Mouse (Mus musculus) midbrain, embryonic 13.5 days (tissue): ENCODE results near the gene Mpped2. TPM values are rescaled to one million over a fixed set of nuclear protein-coding genes. Genes with fewer than 3 reads are reported as not detected.

Experiments
- ATAC-seq: fragments of 200-750 bp; cut with Nextera tagmentation; 2 replicates; pipeline ENCODE4 v1.8.0; 2017; ENCODE audit warnings: mild to moderate bottlenecking, moderate TSS enrichment, moderate library complexity
- H3K27ac ChIP-seq: fragments of 300-500 bp; sonication (generic); 2 replicates; pipeline ENCODE4 v1.5.1; 2015; ENCODE audit warnings: inconsistent platforms, mild to moderate bottlenecking, moderate library complexity
- H3K27me3 ChIP-seq: fragments of 300-500 bp; sonication (generic); 2 replicates; pipeline ENCODE4 v1.6.1; 2015; ENCODE audit warnings: mild to moderate bottlenecking, inconsistent platforms
- H3K36me3 ChIP-seq: fragments of 300-500 bp; sonication (generic); 2 replicates; pipeline ENCODE4 v1.6.1; 2015; ENCODE audit warnings: mild to moderate bottlenecking, inconsistent platforms
- H3K4me1 ChIP-seq: fragments of 300-500 bp; sonication (generic); replicated peaks from 2 replicates; pipeline ENCODE4 v1.6.1; 2015; ENCODE audit warnings: inconsistent platforms
- H3K4me2 ChIP-seq: fragments of 300-500 bp; sonication (generic); replicated peaks from 2 replicates; pipeline ENCODE4 v1.6.1; 2015; ENCODE audit warnings: moderate library complexity, mild to moderate bottlenecking, inconsistent platforms
- H3K4me3 ChIP-seq: fragments of 300-500 bp; sonication (generic); replicated peaks from 2 replicates; pipeline ENCODE4 v1.5.1; 2015; ENCODE audit warnings: mild to moderate bottlenecking, inconsistent platforms
- H3K9ac ChIP-seq: fragments of 300-500 bp; sonication (generic); replicated peaks from 2 replicates; pipeline ENCODE4 v1.6.1; 2015; ENCODE audit warnings: mild to moderate bottlenecking, inconsistent platforms
- H3K9me3 ChIP-seq: fragments of 300-500 bp; sonication (generic); 2 replicates; pipeline ENCODE4 v1.6.1; 2016; ENCODE audit warnings: mild to moderate bottlenecking, inconsistent platforms
- WGBS: fragments of 180-500 bp; shearing (Covaris S2); methylation state at CpG from one replicate; pipeline ENCODE4 v1.1.7; 2015; 5-methylcytosine and 5-hydroxymethylcytosine counted together
- polyA plus RNA-seq: library from polyadenylated mRNA; unstranded; fragments of >200 nt; fragmentation: Nextera tagmentation; extraction: Ambion mirVana; gene quantifications from 2 replicates; pipeline ENCODE4 v1.2.1, GENCODE M21; 2015

Gene Mpped2
- polyA plus RNA-seq, 1 experiment from 2014 or later = 157 TPM

DNA sequence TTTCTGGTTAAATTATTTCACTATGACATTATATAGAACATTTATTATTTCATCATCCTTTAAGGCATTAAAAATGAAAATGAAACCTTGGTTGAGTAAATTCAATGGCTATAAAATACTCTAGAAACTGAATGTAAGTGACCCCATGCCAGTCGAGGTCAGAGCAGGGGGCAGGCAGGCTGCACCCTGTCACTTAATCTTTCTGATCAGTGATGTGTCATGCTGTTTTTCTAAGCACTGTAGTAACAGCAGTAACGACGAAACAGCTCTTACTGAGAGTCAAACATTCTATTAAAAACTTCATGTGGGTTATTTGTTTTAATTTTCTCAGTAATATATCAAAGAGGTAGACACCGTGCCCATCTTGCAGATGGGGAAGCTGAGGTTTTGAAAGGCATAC is 153.4 kb downstream of the Mpped2 start:
- H3K9me3 ChIP-seq = no peaks in the 10 kb centered on the region
- no peak overlapping the region for H3K9ac ChIP-seq
- WGBS = 59% methylated on average over 4 of the region's 4 CpGs
- H3K27me3 ChIP-seq = no peaks in the 10 kb centered on the region
- no peak overlapping the region for H3K4me3 ChIP-seq
- H3K4me2 ChIP-seq = no peak overlapping the region
- peaks cover 12% of the 10 kb centered on the region for H3K4me1 ChIP-seq
- H3K36me3 ChIP-seq = 0 out of 2 replicates have a peak, but pooled peaks cover 3% of the 10 kb centered on the region
- ATAC-seq = no peak
- H3K27ac ChIP-seq = no peak overlapping the region

DNA sequence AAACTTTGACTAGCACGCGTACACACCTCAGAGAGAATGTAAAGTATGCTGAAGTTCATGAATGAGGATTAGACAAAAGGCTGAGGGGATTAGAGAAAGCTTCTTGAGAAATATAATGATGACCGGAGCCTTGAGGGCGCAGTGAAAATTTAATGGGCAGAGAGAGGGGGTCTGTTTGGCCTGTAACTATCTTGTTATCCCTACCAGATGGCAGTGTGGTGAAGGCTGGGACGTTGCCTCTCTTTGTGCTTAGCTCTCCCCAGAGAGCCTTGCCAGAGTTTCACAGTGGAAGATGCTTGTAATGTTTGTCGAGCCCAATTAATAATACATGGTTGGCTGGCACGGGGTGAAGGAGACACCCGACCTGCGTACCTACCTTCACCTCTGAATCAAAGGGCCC is 156.3 kb downstream of the Mpped2 start:
- no peaks in the 10 kb centered on the region for H3K36me3 ChIP-seq
- peaks cover 26% of the 10 kb centered on the region for H3K4me1 ChIP-seq
- no peaks in the 10 kb centered on the region for H3K27me3 ChIP-seq
- H3K27ac ChIP-seq = peak overlapping the region; percentile 20; the same call in 1 of the 2 replicates
- no peaks in the 10 kb centered on the region for H3K9me3 ChIP-seq
- no peak overlapping the region for H3K4me2 ChIP-seq
- 22% methylated on average over 9 of the region's 9 CpGs for WGBS
- ATAC-seq = peak; percentile 79
- H3K4me3 ChIP-seq = no peak overlapping the region
- H3K9ac ChIP-seq = no peak overlapping the region

DNA sequence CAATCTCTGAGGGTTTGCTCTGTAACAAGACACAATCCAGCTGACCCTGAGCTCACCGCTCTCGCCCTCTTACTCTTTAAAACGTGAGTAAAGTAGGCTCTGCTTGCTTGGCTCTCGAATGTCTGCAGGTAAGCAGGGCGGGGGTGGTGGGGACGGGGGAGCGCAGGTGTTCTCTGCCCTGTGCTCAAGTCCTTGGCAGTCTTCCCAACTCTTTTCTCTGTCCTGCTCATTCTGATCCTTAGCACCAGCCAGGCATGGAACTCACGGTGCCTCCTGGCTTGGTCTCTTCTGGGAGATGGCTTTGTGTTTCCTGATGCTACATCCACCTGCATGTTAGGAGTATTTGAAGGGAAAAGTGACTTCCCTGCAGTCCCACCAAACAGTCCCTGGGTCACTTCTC is 158.4 kb downstream of the Mpped2 start:
- no peak for ATAC-seq
- Histone ChIP-seq H3K9ac (no peak overlapping the region), H3K36me3 (no peaks in the 10 kb centered on the region), H3K4me1 (peaks cover 47% of the 10 kb centered on the region), H3K27me3 (no peaks in the 10 kb centered on the region), H3K4me3 (no peak overlapping the region), H3K9me3 (no peaks in the 10 kb centered on the region), H3K27ac (no peak overlapping the region), H3K4me2 (no peak overlapping the region)
- 92% methylated on average over 8 of the region's 8 CpGs for WGBS

DNA sequence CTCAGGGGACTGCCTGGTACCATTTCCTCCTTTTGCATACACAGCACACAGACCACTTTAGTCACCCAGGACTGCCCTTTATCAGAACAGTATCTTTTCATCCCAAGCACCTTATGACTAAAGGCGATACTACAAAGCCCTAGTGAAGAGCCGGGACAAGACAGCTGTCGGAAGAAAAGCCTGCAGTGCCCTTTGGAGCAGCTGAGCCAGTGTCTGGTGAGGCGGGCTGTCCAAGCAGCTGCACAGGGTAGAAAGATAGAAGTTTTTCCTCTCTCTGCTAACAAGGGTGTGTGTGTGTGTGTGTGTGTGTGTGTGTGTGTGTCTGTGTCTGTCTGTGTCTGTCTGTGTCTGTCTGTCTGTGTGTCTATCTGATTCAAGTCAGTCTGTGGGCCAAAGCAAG is 161.1 kb downstream of the Mpped2 start:
- H3K4me1 ChIP-seq = peaks cover 57% of the 10 kb centered on the region
- H3K9me3 ChIP-seq = no peaks in the 10 kb centered on the region
- no peak overlapping the region for H3K9ac ChIP-seq
- ATAC-seq = 0 out of 2 replicates have a peak, but pooled peaks have one; percentile 21
- H3K36me3 ChIP-seq = no peaks in the 10 kb centered on the region
- no peaks in the 10 kb centered on the region for H3K27me3 ChIP-seq
- WGBS = 27% methylated on average over 4 of the region's 4 CpGs
- peak overlapping the region; percentile 57; the same call in 1 of the 2 replicates for H3K27ac ChIP-seq
- no peak overlapping the region for H3K4me2 ChIP-seq
- no peak overlapping the region for H3K4me3 ChIP-seq

DNA sequence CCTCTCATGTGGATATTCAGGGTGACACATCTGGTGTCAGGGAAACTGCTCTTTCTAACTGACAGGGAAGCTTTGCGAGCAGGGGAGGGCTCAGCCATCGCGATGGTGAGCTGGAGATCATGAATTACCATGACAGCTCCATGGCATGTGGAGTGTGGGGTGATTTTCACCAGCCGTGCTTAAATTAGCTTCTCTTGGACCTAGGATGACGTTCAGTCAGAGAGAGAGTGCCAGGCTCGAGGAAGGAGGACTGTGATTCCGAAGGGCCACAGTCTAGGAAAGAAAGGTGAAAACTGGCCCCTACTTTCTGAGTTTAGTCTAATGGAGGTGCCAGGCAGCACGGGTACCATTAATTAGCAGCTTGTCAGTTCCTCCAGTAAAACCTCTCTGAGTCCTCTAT is 161.7 kb downstream of the Mpped2 start:
- H3K4me2 ChIP-seq = no peak overlapping the region
- H3K27ac ChIP-seq = peak overlapping the region; percentile 57; the same call in 1 of the 2 replicates
- WGBS = 14% methylated on average over 8 of the region's 8 CpGs
- no peaks in the 10 kb centered on the region for H3K9me3 ChIP-seq
- no peak overlapping the region for H3K4me3 ChIP-seq
- no peaks in the 10 kb centered on the region for H3K36me3 ChIP-seq
- H3K4me1 ChIP-seq = peaks cover 52% of the 10 kb centered on the region
- H3K27me3 ChIP-seq = no peaks in the 10 kb centered on the region
- ATAC-seq = peak; percentile 12; the same call in 1 of the 2 replicates
- H3K9ac ChIP-seq = no peak overlapping the region

DNA sequence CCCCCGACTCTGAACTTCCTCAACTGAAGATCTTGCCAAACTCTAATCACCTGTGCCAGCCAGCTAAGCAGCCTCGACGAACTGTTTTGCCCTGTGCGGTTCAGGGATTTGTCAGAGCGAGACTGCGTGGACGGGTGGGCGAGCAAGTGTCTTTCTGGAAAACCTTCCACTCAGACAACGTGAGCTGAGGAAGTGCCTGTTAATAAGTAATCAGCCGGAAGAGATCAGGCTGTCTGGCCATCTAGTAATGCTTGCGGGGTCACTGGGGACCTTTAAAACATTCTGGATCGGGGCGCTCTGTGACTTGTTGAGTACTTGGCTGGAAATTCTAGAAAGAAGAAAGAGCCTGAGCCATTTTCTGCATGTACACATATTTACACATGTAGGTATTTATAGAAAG is 162.1 kb downstream of the Mpped2 start:
- no peaks in the 10 kb centered on the region for H3K27me3 ChIP-seq
- no peak for ATAC-seq
- H3K27ac ChIP-seq = 0 out of 2 replicates have a peak overlapping the region, but pooled peaks have one; percentile 32
- no peak overlapping the region for H3K4me3 ChIP-seq
- no peaks in the 10 kb centered on the region for H3K36me3 ChIP-seq
- no peaks in the 10 kb centered on the region for H3K9me3 ChIP-seq
- H3K9ac ChIP-seq = no peak overlapping the region
- WGBS = 50% methylated on average over 13 of the region's 13 CpGs
- peaks cover 52% of the 10 kb centered on the region for H3K4me1 ChIP-seq
- no peak overlapping the region for H3K4me2 ChIP-seq

DNA sequence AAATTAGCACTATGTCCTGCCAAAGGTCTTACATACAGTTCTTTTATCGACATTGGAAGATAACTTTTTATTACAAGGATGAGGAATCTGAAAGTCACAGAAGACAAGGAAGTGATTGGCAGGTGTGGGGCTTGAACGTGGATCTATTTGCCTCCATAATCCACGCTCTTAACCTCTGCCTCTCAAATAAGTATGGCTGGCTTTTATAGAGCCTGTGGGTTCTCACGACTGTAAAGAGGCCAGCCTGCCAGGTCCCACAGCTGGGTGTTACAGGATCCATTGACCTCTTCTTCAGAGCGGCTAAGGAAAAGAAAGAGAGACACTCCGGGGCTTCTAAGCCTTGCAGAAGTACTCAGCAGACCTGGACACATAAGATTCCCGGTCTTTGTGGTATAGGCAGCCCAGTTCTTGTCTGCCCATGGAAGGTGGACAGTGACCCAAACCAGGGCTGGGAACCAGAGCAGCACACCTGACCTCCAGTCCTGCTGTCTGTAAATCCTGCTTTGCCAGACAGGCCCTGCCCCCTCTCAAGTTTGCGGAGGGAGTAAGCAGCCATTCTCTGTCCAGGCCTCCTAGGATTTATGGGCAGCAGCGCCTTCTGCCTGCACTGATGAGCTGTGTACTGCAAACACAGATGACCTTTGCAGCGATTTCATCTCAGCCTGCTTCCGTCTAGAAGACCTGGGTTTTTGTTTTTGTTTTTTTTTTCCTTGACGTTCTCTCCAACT is 162.7 kb downstream of the Mpped2 start:
- Histone ChIP-seq H3K4me2 (no peak overlapping the region), H3K9ac (no peak overlapping the region), H3K4me3 (no peak overlapping the region), H3K27me3 (no peaks in the 10 kb centered on the region), H3K27ac (peak overlapping the region; percentile 64), H3K4me1 (peaks cover 57% of the 10 kb centered on the region), H3K9me3 (no peaks in the 10 kb centered on the region), H3K36me3 (no peaks in the 10 kb centered on the region)
- peak; percentile 46 for ATAC-seq
- 21% methylated on average over 12 of the region's 12 CpGs for WGBS

DNA sequence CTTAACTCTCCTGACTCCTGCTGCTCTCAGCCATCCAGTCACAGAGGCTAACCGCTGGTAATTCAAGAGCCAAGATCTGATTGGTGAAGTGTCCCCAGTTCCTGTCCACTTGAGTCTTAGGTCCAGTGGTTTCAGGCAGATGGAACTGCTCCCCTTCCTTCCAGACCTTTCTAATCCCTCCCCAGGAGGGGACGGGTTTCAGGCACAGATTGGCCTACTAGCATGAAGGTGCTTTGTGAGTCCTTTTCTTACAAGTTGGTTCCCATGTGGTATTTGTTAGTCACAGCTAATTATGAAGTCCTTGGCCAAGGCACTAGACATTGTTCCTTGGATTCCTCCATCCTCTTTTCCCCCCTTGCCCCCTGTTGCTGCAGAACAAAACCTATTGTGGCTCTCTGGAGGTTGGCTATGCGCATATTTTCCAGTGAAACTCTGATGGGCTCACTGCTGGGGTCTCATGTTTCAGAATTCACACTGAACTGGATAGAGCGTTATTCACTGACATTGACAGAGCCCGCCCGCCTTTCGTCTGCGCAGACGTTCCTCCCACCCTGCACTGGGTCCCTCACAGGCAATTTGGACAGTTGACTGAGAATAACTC is 163.4 kb downstream of the Mpped2 start:
- Histone ChIP-seq H3K4me2 (no peak overlapping the region), H3K4me1 (peaks cover 64% of the 10 kb centered on the region), H3K36me3 (no peaks in the 10 kb centered on the region), H3K27me3 (no peaks in the 10 kb centered on the region), H3K27ac (peak overlapping the region; percentile 64), H3K9ac (no peak overlapping the region), H3K9me3 (no peaks in the 10 kb centered on the region), H3K4me3 (no peak overlapping the region)
- WGBS = 15% methylated on average over 9 of the region's 9 CpGs
- peak; percentile 69 for ATAC-seq

DNA sequence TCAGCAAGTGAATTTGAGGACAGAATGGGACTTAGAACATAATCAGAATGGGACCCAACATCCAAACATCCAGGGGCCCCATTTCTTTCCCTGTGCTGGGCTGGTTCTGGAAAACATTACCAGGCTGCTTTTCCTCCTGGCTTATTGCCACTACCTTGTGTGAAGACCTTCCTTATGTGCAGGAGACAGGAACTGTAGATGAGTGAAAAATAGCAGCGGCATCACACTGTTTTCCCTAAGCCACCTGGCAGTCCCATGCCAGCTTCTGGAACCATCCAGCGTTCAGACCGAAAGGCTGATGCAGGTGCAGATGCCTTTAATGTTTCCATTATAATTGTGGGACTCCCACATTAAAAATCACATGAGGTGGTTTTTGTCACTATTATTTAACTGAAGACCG is 164.2 kb downstream of the Mpped2 start:
- Histone ChIP-seq H3K9ac (no peak overlapping the region), H3K9me3 (no peaks in the 10 kb centered on the region), H3K36me3 (no peaks in the 10 kb centered on the region), H3K27me3 (no peaks in the 10 kb centered on the region), H3K27ac (peak overlapping the region; percentile 10; the same call in 1 of the 2 replicates), H3K4me2 (no peak overlapping the region), H3K4me1 (peaks cover 65% of the 10 kb centered on the region), H3K4me3 (no peak overlapping the region)
- 90% methylated on average over 4 of the region's 4 CpGs for WGBS
- no peak for ATAC-seq

DNA sequence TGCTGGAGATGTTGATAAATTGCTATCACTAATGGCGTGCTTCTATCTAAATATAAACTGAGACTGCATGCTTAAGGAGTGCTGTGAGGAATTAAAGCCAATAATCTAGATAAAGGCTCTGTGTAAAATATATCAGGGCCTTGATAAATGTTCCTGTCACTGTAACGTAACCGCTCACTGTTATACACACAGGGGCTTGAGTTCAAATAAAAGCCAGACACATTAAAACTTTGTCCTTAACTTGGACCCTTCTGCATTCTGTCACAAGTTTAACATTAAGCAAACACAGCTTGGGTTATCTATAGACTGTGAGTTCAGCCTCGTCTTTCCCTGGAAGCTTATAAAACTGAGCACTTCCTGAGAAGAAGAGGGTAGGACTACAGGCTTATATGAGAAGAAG is 164.6 kb downstream of the Mpped2 start:
- no peaks in the 10 kb centered on the region for H3K9me3 ChIP-seq
- no peak overlapping the region for H3K4me2 ChIP-seq
- no peak for ATAC-seq
- WGBS = 92% methylated on average over 4 of the region's 4 CpGs
- H3K27me3 ChIP-seq = no peaks in the 10 kb centered on the region
- no peak overlapping the region for H3K27ac ChIP-seq
- no peak overlapping the region for H3K4me3 ChIP-seq
- no peak overlapping the region for H3K9ac ChIP-seq
- no peaks in the 10 kb centered on the region for H3K36me3 ChIP-seq
- peaks cover 67% of the 10 kb centered on the region for H3K4me1 ChIP-seq

DNA sequence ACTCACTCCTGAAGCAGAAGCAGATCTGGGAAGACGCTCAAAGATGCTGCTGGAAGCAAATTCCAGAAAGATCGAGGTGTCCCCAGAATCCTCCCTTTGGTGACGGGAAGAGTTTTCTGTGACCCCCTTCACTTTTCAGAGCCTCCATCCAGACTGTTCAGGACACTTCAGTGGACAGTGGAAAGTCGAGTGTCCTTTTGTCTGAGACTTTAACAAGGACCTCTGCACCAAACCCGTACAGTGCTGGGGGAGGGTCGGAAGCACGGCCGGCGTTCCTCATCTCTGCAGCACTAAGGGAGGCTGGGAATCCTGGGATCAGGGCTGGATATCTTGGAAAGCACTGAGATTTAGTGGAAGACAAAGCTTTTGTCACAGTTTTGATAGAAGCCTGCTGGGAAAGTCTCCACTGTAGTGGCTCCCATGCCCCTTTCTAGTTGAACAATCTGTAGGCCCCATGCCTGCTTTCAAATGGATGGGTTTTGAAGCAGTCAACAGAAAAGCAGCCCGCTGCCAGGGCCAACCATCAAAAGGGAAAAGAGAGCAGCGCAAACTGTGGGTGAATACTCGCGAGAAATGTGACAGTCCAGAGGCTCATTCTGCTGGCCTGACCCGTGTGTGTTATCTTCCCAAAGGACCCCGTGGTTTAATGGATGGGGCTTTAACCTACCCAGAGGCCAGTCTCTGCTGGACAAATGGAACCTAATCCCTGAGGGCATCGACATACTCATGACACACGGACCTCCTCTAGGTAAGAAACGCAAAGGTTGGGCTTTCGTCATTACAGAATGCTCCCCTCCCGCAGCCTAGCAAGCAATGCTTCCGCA is 168.0 kb downstream of the Mpped2 start:
- WGBS = 42% methylated on average over 21 of the region's 21 CpGs

More for the DNA sequence above, 168.0 kb downstream of the Mpped2 start:
- H3K9ac ChIP-seq = no peak overlapping the region
- peaks cover 46% of the 10 kb centered on the region for H3K4me1 ChIP-seq
- H3K9me3 ChIP-seq = no peaks in the 10 kb centered on the region
- no peaks in the 10 kb centered on the region for H3K27me3 ChIP-seq
- H3K27ac ChIP-seq = peak overlapping the region; percentile 59
- peak overlapping the region; percentile 28 for H3K4me2 ChIP-seq
- ATAC-seq = peak; percentile 65
- no peak overlapping the region for H3K4me3 ChIP-seq
- peaks cover 4% of the 10 kb centered on the region; the same call in 1 of the 2 replicates for H3K36me3 ChIP-seq
